Mouse (Mus musculus) limb, embryonic 12.5 days (tissue): ENCODE data around the gene Card11. TPM values are rescaled to one million over a fixed set of nuclear protein-coding genes. Genes with fewer than 3 reads are reported as not detected.

Experiments
- ATAC-seq: fragments of 200-750 bp; cut with Nextera tagmentation; 2 replicates; pipeline ENCODE4 v1.8.0; 2017; ENCODE audit warnings: low read depth, moderate TSS enrichment; ENCODE audit not compliant: insufficient number of reproducible peaks, insufficient read depth, low FRiP score, low TSS enrichment
- H3K27ac ChIP-seq: fragments of 300-500 bp; sonication (generic); 2 replicates; pipeline ENCODE4 v1.5.1; 2016; ENCODE audit warnings: mild to moderate bottlenecking, moderate library complexity
- H3K27me3 ChIP-seq: fragments of 300-500 bp; sonication (generic); 2 replicates; pipeline ENCODE4 v1.6.1; 2016; ENCODE audit warnings: mild to moderate bottlenecking, moderate library complexity
- H3K36me3 ChIP-seq: fragments of 300-500 bp; sonication (generic); 2 replicates; pipeline ENCODE4 v1.6.1; 2016; ENCODE audit warnings: mild to moderate bottlenecking, moderate library complexity
- H3K4me1 ChIP-seq: fragments of 300-500 bp; sonication (generic); replicated peaks from 2 replicates; pipeline ENCODE4 v1.6.1; 2016
- H3K4me2 ChIP-seq: fragments of 300-500 bp; sonication (generic); 2 replicates; pipeline ENCODE4 v1.6.1; 2016; ENCODE audit warnings: mild to moderate bottlenecking, moderate library complexity
- H3K4me3 ChIP-seq: fragments of 300-500 bp; sonication (generic); replicated peaks from 2 replicates; pipeline ENCODE4 v1.5.1; 2016; ENCODE audit warnings: mild to moderate bottlenecking
- H3K9ac ChIP-seq: fragments of 300-500 bp; sonication (generic); replicated peaks from 2 replicates; pipeline ENCODE4 v1.6.1; 2016; ENCODE audit warnings: mild to moderate bottlenecking, moderate library complexity
- H3K9me3 ChIP-seq: fragments of 300-500 bp; sonication (generic); 2 replicates; pipeline ENCODE4 v1.6.1; 2016; ENCODE audit warnings: mild to moderate bottlenecking, moderate library complexity
- WGBS: fragments of 180-500 bp; shearing (Covaris S2); methylation state at CpG from one replicate; pipeline ENCODE4 v1.1.7; 2016; 5-methylcytosine and 5-hydroxymethylcytosine counted together
- polyA plus RNA-seq: library from polyadenylated mRNA; unstranded; fragments of >200 nt; fragmentation: Nextera tagmentation; extraction: Ambion mirVana; gene quantifications from 2 replicates; pipeline ENCODE4 v1.2.1, GENCODE M21; 2016

Gene Card11
- polyA plus RNA-seq, 1 experiment from 2014 or later: 2.6 TPM

DNA sequence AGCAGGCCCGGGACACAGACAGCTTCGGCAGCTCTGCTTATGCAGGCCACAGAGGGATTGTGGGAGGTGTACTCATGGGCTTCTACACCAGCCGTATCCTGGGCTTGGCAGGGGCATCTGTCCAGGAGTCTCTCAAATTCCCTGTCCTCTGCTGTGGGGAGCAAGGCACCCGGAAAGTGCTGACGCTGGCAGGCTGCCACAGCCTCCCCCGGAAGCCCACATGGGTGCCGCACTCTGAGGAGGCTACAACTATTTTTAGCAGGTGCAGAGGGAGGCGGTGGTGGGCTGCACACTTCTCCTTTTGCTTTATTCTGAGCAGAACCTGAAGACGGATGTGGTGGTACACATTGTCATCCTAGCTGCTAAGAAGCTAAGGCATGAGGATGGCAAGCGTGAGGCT, 52.4 kb downstream of the Card11 start:
- WGBS: 80% methylated on average over 10 of the region's 10 CpGs
- ATAC-seq: no peak
- H3K4me2 ChIP-seq: no peak overlapping the region
- H3K36me3 ChIP-seq: no peaks in the 10 kb centered on the region
- no peak overlapping the region for H3K9ac ChIP-seq
- H3K4me1 ChIP-seq: peaks cover 9% of the 10 kb centered on the region
- peaks cover 6% of the 10 kb centered on the region; the same call in 1 of the 2 replicates for H3K9me3 ChIP-seq
- H3K4me3 ChIP-seq: no peak overlapping the region
- H3K27ac ChIP-seq: no peak overlapping the region
- no peaks in the 10 kb centered on the region for H3K27me3 ChIP-seq

DNA sequence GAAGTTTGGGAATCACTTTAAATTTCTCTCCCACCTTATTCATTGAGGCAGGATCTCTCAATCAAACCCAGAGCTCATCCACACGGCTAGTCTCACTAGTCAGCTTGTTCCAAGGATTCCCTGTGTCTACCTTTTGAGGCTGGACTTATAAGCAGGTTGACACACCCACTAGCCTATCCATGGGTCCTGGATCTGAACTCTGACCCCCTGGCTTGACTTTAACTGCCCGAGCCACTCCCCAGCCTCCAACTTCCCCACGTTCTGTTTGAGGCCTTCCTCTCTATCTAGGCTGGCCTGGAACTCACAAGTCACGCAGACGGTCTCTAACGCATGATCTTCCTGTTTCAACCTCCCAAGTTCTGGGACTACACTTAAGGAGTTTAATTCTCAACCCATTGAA, 54.3 kb downstream of the Card11 start:
- H3K9ac ChIP-seq: no peak overlapping the region
- no peaks in the 10 kb centered on the region for H3K36me3 ChIP-seq
- no peak overlapping the region for H3K4me3 ChIP-seq
- H3K27me3 ChIP-seq: no peaks in the 10 kb centered on the region
- 79% methylated on average over 6 of the region's 6 CpGs for WGBS
- no peak for ATAC-seq
- peaks cover 6% of the 10 kb centered on the region; the same call in 1 of the 2 replicates for H3K9me3 ChIP-seq
- peaks cover 7% of the 10 kb centered on the region; the same call in 1 of the 2 replicates for H3K4me1 ChIP-seq
- no peak overlapping the region for H3K4me2 ChIP-seq
- H3K27ac ChIP-seq: no peak overlapping the region

DNA sequence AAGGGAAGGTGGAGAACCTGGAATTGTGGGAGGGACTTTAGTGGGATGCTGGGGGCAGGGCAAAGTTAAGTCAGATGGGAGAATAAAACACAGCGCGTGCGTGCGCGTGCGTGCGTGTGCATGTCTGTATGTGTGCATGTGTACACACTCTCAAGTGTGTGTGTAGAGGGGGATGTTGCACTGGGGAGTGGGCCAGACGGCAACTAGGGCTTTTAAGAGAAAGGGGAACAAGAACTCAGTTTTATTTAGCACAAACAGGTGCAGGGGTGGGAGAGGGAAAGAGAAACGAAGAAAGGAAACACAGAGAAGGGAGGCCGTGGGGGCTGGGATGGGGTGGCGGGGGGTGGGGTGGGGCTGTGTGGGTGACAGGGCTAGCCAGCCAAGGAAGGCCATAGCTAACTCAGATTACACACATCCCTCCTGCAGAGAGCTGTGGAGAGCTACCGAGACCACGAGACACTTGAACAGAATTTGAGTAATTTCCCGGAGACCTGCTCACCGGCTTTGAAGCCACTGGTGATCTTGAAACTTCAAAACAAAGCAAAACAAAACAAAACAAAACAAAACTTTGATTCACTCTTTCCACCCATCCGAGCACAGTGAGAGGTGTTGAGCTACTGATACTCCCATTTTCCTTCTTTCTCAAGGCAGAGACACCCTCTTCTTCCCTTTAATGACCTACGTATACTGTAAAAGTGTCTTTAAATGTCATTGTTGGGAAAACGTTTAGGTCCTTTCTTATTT, 55.8 kb downstream of the Card11 start:
- no peaks in the 10 kb centered on the region for H3K36me3 ChIP-seq
- ATAC-seq: no peak
- H3K9me3 ChIP-seq: no peaks in the 10 kb centered on the region
- H3K4me3 ChIP-seq: no peak overlapping the region
- H3K4me1 ChIP-seq: peaks cover 15% of the 10 kb centered on the region
- H3K27ac ChIP-seq: no peak overlapping the region
- no peaks in the 10 kb centered on the region for H3K27me3 ChIP-seq
- 78% methylated on average over 18 of the region's 18 CpGs for WGBS
- no peak overlapping the region for H3K4me2 ChIP-seq
- no peak overlapping the region for H3K9ac ChIP-seq

DNA sequence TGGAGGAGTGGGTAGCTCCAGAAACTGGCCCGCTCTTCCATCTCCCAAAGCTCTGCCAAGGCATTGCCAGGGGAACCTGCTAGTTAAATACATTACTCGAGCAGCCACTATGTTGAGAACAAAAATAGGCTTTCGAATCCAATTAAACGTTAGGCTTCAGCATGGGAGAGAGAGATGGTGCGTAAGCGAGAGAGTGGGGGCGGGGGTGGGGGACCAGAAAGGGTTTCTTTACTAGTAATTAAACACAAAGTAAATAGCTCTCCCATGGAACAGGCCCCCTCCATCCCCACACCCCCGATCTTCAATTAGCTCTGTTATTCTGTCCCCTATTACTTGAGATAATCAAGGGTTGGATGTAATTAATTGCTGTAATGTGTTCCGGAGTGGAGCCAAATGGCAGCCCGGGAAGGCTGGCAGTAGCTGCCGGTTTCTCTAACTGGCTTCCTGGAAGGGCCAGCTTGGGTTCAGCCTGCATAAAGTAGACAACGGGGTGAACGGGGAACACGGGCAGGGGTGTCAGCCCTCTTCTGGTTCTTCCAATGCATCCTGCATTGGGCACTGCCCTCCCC, 59.4 kb downstream of the Card11 start:
- 47% methylated on average over 14 of the region's 14 CpGs for WGBS
- Histone ChIP-seq H3K9ac (no peak overlapping the region), H3K4me2 (0 out of 2 replicates have a peak overlapping the region, but pooled peaks have one; percentile 13), H3K4me1 (peaks cover 15% of the 10 kb centered on the region), H3K9me3 (no peaks in the 10 kb centered on the region), H3K27me3 (no peaks in the 10 kb centered on the region), H3K36me3 (no peaks in the 10 kb centered on the region), H3K4me3 (no peak overlapping the region), H3K27ac (no peak overlapping the region)
- ATAC-seq: no peak

DNA sequence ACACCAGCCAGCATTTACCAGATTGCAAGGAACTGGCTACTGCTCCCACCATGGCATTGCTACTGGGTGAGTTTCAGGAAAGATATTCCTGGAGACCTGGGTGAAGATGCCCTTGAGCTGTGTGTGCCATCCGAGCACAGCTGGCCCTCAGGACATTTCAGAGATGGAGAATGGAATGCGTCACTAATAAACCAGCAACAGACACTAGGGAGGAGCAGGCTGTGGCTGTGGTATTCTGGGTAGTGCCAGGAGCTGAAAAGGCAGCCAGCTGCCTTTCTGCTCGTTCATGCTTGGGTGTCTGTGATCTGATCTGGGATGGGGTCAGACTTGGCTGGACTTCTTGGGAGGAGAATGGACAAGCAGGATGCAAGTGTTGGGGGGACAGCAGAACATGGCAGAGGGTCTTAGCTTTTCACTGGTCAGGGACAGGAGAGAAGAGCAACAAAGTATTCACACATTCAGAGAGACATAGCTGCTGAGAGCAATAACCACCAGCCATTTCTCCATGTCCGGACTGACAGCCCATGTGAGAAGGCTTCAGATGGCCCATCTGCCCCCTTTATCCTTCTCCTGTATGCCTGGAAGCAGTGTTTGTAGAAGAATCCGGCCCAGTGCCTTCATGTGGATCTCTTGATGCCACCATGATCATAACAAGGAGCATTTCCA, 60.0 kb downstream of the Card11 start:
- peaks cover 15% of the 10 kb centered on the region for H3K4me1 ChIP-seq
- H3K4me3 ChIP-seq: no peak overlapping the region
- H3K27me3 ChIP-seq: no peaks in the 10 kb centered on the region
- H3K27ac ChIP-seq: no peak overlapping the region
- WGBS: 64% methylated on average over 5 of the region's 5 CpGs
- H3K4me2 ChIP-seq: no peak overlapping the region
- H3K9ac ChIP-seq: no peak overlapping the region
- no peaks in the 10 kb centered on the region for H3K9me3 ChIP-seq
- no peaks in the 10 kb centered on the region for H3K36me3 ChIP-seq
- no peak for ATAC-seq

DNA sequence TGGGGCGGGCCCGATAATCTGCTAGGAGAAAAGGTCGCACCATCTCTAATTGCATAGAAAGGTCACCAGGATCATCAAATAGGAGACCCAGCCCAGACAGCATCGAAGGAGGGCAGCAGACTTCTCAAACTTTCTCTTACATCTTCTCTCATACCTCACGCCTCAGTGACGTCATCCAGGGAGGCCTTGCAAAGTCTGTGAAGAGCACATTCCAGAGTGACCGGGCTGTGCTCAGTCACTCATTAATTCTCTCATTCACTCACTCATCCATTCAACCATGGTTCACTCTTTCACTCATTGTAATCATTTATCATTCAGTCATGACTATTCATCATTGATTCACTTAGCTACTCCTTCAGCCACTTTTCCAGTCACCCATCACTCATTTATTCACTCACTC, 63.6 kb downstream of the Card11 start:
- no peak overlapping the region for H3K27ac ChIP-seq
- no peak overlapping the region for H3K4me2 ChIP-seq
- no peaks in the 10 kb centered on the region for H3K36me3 ChIP-seq
- H3K4me1 ChIP-seq: peaks cover 15% of the 10 kb centered on the region
- ATAC-seq: no peak
- H3K9me3 ChIP-seq: peaks cover 4% of the 10 kb centered on the region; the same call in 1 of the 2 replicates
- H3K4me3 ChIP-seq: no peak overlapping the region
- WGBS: 85% methylated on average over 7 of the region's 7 CpGs
- H3K9ac ChIP-seq: no peak overlapping the region
- no peaks in the 10 kb centered on the region for H3K27me3 ChIP-seq

DNA sequence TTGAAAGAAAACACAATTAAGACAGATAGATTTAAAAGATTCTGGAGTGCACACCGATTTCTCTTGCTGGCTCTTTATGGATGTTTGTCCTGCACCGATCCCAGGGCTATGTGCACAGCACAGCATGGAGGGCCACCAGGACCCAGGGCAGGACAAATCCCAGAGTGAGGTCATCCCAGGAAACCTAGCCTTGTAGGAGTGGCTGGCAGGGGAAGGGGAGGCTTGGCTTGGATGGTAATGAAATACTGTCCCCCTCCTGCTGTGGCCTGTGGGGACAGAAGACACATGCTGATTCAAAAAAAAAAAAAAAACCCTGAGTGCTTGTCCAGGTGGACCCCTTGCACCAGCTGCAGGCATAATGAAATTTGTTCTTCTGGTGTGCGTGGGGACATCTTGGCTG, 64.5 kb downstream of the Card11 start:
- Histone ChIP-seq H3K27ac (no peak overlapping the region), H3K36me3 (no peaks in the 10 kb centered on the region), H3K4me2 (no peak overlapping the region), H3K4me3 (no peak overlapping the region), H3K4me1 (peaks cover 7% of the 10 kb centered on the region), H3K27me3 (no peaks in the 10 kb centered on the region), H3K9ac (no peak overlapping the region), H3K9me3 (peaks cover 4% of the 10 kb centered on the region; the same call in 1 of the 2 replicates)
- ATAC-seq: no peak
- 89% methylated on average over 3 of the region's 3 CpGs for WGBS

DNA sequence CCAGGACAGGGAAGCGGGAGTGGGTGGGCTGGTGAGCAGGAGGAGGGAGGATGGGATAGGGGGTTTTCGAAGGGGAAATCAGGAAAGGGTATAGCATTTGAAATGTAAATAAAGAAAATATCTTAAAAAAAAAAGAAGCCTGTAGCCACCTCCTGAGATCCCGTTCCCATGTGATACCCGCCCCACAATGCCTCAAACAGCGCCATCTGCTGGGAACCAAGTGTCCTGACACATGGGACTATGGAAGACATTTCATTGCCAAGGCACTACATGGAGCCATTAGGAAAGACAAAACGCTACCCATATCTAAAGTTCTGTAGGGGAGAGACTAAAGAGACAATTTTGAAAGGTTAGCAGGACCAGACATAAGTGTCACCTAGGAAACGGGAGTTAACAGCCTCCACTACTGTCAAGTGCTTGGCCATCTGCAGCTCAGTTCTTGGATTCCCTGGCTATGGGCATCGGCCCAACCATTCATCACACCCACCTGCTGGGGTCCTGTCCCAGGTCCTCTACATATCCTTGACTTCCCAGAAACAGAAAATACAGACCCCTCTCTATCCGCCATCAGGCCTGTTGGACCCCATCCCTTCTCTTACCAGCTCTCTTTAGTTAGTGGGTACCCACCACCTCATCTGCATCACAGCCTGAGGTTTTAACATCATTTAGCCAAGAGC, 65.6 kb downstream of the Card11 start:
- 79% methylated on average over 9 of the region's 9 CpGs for WGBS
- Histone ChIP-seq H3K4me3 (no peak overlapping the region), H3K4me1 (no peaks in the 10 kb centered on the region), H3K9ac (no peak overlapping the region), H3K27ac (no peak overlapping the region), H3K27me3 (no peaks in the 10 kb centered on the region), H3K36me3 (no peaks in the 10 kb centered on the region), H3K4me2 (no peak overlapping the region), H3K9me3 (peaks cover 4% of the 10 kb centered on the region; the same call in 1 of the 2 replicates)
- no peak for ATAC-seq

DNA sequence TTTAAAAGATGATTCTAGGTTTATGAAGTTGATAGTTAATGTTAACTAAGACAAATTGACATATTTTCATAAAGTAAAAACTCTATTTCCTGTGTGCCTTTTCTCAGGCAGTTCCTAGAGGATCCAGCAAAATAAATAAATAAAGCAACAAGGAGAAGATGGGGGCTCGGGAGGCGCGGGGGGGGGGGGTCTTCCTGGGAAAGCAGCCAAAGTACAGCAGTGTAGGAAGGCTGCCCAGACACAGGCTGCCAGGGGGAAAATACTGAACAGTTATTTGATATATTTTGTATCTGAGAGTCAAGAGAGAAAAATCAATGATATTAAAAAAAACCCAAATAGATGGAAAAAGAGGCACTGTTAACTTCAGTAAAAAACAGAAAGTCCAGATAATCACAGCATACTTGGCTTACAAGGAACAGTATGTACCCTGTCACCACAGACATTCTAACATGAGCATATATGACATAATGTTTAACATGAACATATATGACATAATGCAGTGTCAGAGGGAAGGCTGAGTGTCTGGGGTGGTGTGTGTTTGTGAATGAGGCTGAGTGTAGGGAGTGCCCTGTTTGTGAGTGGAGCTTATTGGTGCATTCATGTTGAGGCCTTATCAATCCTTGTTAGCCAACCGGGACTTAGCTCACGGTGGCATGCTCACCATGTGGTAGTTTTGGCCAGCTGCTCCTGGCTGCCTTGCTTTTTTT, 68.7 kb downstream of the Card11 start:
- Histone ChIP-seq H3K27me3 (no peaks in the 10 kb centered on the region), H3K9ac (no peak overlapping the region), H3K4me1 (no peaks in the 10 kb centered on the region), H3K27ac (no peak overlapping the region), H3K4me2 (no peak overlapping the region), H3K4me3 (no peak overlapping the region), H3K9me3 (peaks cover 4% of the 10 kb centered on the region; the same call in 1 of the 2 replicates), H3K36me3 (no peaks in the 10 kb centered on the region)
- ATAC-seq: no peak
- 66% methylated on average over 5 of the region's 5 CpGs for WGBS

DNA sequence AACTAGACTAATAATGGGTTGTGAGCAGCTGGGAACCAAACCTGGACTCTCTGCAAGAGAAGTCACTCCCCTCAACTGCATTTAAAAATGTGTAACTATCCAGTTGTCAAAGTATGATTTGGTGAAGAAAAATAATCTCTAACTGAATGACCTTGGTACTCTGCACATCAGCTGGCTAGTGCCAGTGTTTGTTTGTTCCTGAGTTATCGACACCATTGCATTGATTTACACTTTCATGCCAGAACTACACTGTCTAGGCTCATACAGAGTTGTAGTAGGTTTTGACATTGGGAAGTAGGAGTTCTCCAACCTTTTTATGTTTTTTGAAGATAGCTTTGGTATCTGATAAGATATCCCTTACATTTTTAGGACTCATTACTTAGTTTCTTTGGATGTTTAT, 81.9 kb downstream of the Card11 start:
- H3K9me3 ChIP-seq: peaks cover 18% of the 10 kb centered on the region
- no peak overlapping the region for H3K9ac ChIP-seq
- no peak overlapping the region for H3K4me2 ChIP-seq
- no peak for ATAC-seq
- H3K4me3 ChIP-seq: no peak overlapping the region
- no peak overlapping the region for H3K27ac ChIP-seq
- 92% methylated on average over 1 of the region's 1 CpGs for WGBS
- no peaks in the 10 kb centered on the region for H3K27me3 ChIP-seq
- no peaks in the 10 kb centered on the region for H3K36me3 ChIP-seq
- no peaks in the 10 kb centered on the region for H3K4me1 ChIP-seq

DNA sequence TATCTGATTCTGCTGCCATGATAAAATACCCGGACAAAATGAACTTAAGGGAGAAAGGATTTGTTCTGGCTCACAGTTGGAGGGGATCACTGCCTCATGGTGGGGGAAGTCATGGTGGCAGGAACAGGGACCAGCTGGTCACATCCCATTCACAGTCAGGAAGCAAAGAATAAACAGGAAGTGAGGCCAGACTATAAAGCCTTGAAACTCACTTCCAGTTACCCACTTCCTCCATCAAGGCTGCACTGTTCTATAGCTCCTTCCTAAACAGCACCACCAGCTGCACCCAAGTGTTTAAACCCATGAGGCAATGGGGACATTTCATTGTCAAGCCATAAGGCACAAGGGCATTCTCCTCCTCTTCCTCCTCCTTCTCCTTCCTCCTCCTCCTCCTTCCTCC, 82.6 kb downstream of the Card11 start:
- Histone ChIP-seq H3K9ac (no peak overlapping the region), H3K27ac (no peak overlapping the region), H3K36me3 (no peaks in the 10 kb centered on the region), H3K4me1 (no peaks in the 10 kb centered on the region), H3K4me3 (no peak overlapping the region), H3K9me3 (peaks cover 18% of the 10 kb centered on the region), H3K4me2 (no peak overlapping the region), H3K27me3 (no peaks in the 10 kb centered on the region)
- WGBS: 97% methylated on average over 1 of the region's 1 CpGs
- ATAC-seq: no peak
